Mouse (Mus musculus): Measurements from ENCODE around the gene Prkg1. TPM values are rescaled to one million over a fixed set of nuclear protein-coding genes. Genes with fewer than 3 reads are reported as not detected.

Prkg1 gene
- not detected in 2 replicates for total RNA-seq (2014; fragmentation: Nextera tagmentation)
- total RNA-seq (2017) = 0.31 TPM in 1 of 2 replicates, not detected in the other

DNA sequence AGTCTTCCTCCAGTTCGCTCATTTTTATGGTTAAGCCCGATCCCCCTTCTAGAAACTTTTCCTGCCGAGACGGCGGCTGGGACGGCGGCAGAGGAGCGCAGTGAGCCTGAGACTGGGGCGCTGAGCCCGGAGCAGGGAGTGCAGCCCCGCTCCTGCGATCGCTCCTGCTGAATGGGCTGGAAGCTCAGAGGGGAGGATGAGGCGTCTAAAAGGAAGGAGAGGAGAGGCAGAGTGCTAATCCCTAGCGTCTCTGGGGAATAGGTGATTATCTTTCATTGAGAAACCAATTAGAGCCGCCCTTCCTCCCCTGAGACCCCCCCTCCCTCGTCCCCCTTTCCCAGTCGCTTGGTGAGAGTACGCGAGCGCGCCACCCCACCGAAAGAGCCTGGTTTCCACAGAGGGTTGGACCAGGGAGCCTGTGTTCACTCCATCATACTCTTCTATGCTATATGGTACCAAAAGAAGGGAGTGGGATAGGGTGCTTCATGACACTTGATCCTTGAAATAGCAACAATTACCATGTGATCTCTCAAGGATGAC, at the start of gene Prkg1:
Gene Prkg1, minus strand, starts transcription at position 233 of the 540 bp plus-strand sequence.
- peak; percentile 36; the same call in 1 of the 2 replicates for ATAC-seq (replicated peaks; ENCODE audit: poor library complexity, severe bottlenecking)

DNA sequence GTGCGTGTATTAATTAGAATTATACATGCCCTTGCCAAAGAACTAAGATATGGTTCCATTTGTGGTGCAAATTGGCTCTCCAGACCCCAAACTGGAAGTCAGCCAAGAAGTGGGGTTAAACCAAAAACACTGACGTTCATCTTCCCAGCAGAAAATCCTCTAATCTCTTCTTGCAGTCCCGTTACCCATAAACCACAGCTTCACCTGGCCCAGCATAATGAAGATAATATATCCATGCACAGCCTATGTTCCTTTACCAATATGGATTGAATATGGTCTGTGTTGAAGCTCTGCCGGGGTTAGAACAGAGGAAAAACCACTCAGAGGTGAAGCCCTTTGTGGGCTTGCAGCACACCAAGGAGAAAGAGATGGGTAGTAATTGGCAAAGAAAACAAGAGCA, 48.3 kb upstream of the Prkg1 start:
- ATAC-seq (replicated peaks; ENCODE audit: poor library complexity, severe bottlenecking) = no peak

DNA sequence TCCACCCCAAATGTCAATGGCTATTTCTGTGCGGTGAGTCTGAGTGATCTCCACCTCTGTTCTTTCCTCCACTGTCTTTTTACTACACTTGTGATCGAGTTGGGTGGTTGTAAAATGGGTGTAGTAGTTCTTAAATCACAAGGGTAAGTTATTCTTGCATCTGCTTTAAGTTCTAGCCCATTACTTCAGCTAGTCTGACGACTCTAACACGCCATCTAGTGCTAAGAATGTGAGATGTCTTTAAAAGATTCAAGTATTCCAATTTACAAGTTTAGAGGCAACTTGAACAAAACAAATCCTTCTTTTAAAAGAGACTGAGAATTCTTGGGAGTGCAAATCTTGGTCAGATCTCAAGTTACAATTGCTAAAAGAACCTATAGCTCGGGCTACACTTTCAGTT, 46.5 kb upstream of the Prkg1 start:
- ATAC-seq (replicated peaks; ENCODE audit: poor library complexity, severe bottlenecking) = no peak

DNA sequence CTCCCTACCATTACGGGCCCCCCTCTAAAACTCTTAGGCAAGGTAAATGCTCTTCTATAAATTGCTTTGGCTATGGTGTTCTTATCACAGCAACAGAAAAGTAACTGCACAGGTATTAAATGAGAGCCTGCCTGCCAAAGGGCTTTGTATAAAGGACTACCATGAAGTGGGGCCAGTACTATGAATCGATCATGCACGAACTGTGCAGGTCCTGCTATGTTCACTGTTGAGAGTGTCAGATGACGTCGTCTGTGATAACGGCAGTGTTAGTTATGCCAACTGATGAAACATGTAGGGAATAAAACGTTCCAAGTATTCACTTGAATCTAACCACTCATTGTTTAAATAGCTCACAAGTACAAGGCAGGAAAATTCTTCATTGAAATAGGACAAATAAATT, 40.6 kb upstream of the Prkg1 start:
- no peak for ATAC-seq (replicated peaks; ENCODE audit: poor library complexity, severe bottlenecking)

DNA sequence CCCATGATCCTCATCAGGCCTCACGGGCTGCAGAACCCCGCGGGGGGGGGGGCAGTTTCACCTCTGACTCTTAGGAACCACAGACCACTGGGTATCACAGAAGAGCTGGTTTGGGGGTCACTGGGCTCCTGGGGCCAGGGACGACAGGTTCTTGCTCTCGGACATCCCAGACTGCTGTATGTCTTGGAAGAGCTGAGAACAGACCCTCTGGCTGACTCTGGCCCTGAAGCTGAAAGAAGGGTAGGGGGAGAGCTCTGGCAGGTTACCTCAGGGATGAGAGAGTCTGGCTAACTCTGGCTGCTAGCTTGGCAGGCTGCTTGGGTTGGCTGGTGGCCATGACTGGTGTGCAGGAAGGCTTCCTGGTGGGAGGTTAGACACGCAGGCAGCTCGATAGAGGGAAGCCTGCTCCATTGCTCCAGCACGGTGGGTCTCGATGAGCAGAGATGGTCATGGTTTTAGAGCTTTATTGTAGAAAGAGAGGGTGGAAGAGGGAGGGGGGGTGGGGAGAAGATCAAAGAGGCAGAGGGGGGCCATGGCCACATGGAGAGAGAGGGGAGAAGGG, 30.7 kb upstream of the Prkg1 start:
- ATAC-seq (replicated peaks; ENCODE audit: poor library complexity, severe bottlenecking) = no peak

DNA sequence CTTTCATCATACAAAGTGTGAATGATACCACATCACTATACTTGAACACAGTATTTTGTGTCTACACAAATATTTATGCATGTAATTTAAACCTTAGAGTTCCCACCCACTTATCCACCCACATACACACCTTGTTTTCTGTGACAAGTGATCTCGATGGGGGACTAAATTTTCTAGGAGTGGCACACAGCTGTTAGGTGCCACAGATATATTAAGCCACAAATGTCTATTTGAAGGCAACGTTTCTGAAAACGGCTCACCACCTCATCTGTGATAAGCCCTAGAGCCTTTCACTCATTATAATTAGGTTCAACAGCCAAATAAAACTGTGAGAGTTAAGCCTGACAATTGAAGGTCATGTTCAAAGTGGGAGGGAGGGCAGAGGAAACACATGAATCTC, 26.9 kb upstream of the Prkg1 start:
- ATAC-seq (replicated peaks; ENCODE audit: poor library complexity, severe bottlenecking) = no peak

DNA sequence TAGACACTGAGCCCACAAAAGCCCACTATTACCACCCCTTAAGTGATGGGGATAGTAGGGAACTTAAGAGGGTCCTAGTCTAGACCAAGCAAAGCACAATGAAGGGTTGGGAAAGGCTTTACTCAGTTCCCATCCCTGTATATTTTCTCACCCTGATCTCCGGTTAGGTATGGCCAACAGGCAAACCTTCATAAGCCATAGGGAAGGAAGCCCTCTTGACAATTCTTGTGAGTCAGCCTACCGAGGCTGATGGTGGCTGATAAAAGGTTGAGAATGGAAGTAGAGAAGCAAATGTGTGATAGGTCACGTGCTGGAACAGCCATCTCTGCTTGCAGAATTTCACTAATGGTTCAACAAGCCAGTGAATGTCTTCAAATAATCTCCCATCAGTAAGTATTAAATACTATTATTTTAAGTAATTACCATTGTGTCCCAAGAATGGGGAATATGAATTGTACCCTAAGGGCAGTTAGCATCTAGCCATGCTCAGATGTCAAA, 16.7 kb upstream of the Prkg1 start:
- ATAC-seq (replicated peaks; ENCODE audit: poor library complexity, severe bottlenecking) = no peak

DNA sequence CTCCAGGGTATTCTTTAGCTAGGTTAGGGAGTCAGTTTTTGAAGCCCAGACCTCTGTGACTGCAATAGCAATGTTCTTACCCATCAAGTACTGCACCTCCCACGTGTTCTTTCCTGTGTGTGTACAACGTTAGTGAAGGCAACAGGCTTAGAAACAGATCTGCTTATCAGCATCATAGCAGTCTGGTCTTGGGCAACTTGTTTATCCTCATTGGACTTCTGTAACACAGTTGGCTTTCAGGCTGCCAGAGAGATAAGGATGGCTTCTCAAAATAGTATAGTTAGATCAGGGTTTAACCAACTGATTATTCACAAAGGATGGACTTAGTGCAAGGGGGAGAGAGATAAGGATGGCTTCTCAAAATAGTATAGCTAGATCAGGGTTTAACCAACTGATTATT, 16.2 kb upstream of the Prkg1 start:
- no peak for ATAC-seq (replicated peaks; ENCODE audit: poor library complexity, severe bottlenecking)

DNA sequence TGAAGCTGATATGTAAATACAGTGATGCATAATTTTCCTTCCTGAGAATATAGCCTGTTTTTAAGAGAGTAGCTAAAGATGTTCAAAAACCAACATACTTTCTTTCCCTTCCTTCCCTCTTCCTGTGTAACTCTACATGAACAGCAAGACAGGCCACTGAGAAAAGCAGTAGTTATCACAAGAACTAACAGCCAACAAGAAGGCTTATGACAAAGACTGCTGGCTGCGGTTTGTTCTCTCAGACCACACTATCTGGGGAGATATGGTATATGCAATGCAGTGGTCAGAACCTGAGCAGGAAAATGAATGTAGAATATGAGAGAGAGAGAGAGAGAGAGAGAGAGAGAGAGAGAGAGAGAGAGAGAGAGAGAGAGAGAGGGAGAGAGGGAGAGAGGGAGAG, 15.4 kb upstream of the Prkg1 start:
- ATAC-seq (replicated peaks; ENCODE audit: poor library complexity, severe bottlenecking) = no peak

DNA sequence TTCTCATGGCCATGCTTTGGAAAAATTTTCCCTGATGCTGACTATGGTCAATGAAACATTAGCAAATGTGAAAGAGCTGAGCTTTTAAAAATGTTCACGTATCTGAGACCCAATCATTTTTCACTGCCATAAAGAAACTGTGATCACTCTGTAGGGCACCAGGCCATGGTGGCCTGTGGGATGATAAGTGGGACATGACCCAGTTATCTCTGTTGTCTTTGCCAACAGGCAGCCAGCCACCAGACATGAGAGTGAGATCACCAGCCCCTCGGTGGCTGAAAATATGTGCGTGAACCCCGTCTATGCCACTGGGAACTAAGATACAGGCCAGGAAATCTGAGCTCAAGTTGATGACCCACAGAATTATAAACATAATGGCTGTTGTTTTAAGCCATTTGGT, 14.2 kb upstream of the Prkg1 start:
- ATAC-seq (replicated peaks; ENCODE audit: poor library complexity, severe bottlenecking) = no peak

DNA sequence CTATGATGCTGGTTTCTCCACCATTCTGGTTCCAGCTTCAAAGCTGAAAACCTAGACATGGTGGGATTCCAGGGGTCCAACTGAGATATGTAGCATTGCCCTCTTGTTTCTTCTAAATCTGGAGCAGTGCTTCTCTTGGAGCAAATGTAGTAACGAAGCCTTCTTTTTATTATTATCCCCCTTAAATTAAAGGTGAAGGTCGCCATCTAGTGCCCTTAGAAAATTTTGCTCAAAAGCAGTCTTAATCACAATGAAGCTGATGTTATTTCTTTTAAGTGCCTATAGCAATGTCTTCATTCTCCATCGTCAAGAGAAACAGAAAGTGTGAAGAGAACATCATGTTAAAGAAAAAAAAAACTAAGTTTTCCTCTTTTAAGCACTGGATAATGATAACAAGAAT, 2.2 kb upstream of the Prkg1 start:
- no peak for ATAC-seq (replicated peaks; ENCODE audit: poor library complexity, severe bottlenecking)

DNA sequence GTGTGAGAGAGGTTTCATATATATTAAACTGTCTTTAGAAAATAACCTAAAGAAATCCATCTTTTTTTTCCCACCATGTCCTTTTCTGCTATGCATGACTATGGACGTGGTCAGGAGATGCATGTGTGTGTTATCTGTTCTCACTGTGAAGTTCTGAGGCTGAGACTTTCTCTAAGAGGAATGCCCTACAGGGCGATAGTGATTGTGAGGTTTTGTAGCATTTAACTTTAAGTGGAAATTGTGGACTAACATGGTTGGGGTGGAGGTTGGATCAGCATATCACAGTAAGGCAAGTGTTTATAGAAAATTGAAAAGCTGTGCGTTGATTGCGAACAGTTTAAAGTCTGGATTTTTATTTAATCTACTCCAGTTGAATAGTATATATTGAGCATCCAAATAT, 618 bp upstream of the Prkg1 start:
- no peak for ATAC-seq (replicated peaks; ENCODE audit: poor library complexity, severe bottlenecking)

DNA sequence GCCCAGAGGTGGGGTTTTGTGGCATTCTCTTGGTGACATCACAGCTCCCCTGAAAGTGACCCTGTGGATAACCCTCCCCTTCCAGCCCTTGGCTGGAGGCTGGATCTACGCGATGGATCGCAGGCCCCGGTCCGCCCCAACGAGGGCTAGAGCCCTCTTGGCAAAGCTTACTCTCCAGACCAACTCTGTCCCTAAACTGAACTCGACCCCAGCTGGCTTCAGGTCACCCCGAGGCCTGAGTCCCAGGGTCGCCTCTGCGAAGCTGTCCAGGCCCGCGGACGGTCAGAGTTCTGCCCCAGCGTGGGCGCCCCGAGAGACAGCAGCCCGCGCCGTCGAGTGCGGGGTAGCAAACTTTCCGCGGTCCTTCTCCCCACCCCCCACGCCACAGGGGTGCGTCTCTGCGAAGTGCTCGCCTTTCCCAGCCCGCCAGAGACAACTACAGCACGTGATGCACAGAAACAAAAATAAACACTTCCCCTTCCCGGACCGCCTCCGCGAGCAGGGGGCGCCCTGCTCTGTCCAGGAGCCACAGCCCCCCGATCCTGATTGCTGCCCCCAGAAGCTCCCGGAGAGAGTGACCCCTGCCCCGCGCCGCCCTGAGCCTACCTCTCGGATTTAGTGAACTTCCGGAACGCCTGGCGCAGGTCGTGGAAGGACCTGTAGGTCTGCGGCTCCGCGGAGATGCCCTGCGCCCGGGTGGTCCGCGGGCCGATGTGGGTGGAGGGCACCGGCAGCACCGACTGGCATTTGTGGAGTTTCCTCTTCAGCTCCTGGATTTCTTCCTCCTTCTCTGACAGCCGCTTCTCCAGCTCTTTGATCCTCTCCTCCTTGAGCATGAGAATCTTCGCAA, 657 bp downstream of the Prkg1 start:
- peak; percentile 81 for ATAC-seq (replicated peaks; ENCODE audit: poor library complexity, severe bottlenecking)

DNA sequence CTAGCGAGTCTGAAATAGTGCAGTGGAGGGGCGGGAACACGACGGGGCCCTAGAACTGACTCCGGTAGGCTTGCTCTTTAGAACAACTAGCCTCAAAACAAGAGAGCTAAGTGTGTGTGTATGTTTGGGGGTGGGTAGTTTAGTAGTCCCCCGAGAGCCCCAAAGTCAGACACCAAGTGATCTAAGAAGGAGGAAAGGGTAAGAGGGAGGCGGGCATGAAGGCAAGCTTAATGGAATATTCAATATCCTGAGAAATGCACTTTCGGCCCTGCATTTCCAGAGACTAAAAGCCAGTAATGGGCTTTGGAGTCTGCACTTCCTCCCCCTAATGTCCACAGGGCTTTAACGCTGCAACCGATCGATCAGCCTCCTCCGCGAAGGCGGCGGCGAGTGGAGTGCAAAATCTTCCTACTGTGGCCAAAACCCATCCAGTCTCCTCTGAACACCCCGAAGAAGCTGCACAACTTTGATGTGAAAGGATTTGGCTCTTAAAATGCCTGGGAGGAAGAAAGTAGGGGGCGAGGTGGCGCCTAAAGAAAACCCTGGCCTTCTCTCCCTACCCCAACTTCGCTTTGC, 1.5 kb downstream of the Prkg1 start:
- ATAC-seq (replicated peaks; ENCODE audit: poor library complexity, severe bottlenecking) = no peak

DNA sequence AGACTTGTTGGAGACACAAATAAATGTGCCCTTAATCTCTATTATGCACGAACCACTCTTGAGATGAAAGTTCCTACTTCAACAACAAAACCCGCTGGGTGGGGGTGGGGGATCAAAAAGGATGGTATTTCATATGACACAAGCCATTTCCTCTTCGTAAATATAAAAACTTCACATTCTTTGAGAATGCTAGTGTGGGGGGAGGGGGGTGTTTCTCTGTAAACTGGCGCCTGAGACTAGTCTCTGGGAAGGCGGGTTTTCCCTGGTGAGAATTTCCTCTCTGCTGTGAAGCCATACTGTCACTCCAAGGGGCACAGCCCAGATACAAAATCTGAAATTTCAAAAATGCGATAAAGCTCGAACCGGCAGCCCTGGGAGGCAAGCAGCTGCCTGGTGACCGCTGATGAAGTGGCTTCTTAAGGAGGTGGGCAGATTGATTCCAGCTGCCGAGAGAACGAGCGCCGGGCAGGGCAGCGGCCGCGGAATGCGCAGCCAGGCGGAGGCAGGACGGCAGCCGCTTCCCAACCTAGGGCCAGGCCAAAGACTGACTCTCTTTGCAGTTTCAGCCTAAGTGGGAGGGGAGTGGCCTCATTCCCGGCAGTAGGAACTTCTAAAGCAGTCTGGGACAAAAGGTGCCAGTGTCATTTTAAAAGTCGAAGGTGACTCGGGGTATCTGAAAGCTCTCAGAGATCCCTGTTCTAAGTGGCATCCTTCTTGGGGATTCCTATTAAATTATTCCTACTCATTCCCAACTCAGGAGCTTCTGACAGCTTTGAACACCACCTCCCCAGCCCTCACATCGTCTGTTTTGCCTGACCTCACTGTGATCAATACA, 2.2 kb downstream of the Prkg1 start:
- ATAC-seq (replicated peaks; ENCODE audit: poor library complexity, severe bottlenecking) = no peak

DNA sequence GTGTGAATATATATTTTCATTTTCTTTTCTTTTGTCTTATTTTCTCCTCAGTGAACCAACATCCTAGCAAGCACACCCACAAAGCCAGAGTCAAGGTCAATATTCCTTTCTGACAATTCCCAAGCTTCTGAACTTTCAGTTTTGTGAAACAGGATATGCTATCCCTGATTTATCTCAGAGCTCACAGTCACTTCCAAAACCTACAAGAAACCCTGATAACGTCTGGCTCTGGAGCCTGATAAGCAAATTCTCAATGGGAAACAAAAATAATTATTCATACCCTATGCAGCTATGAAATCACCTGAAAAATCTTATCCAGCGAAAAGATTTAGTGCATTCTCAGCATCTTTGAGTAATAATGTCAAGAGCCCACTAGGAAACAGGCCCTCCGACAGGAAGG, 5.0 kb downstream of the Prkg1 start:
- no peak for ATAC-seq (replicated peaks; ENCODE audit: poor library complexity, severe bottlenecking)

DNA sequence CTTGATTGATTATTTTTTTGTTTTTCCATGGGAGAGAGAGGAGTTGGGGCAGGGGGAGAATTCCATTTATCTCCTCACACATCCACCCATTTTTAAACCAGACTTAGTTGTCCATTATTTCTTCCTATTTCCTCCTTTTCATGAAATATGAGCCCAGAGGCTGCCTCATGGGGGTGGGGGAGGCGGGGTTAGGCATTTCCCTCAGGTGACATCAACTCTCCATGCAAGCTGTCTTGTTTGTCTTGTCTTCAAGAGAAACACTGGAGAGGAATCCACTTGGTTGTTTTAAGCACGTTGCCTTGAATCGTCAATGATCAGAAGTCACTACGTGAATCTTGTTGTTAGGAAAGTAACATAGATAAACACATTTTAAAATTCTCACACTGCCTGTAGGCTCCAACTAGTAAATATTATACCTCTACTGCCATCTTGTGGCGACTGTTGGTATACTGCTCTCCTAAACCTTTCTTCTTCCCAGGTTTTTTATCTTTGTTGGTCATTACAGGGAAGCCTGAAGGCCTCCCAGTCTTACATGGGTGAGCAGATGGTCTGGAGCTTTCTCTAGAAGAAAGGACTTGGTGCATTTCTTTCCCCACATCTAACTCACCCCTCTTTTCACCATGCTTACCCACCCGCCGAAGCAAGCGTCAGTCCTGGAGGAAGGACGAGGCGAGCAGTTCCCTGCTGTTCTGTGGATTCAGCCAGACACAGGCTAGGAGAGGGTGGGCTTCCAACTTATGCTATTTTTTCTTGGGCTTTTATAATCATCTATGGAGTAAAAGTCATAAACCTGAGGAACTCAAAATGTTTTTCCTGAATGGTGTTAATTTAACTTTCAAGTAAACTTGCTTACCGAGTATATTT, 8.7 kb downstream of the Prkg1 start:
- peak; percentile 61 for ATAC-seq (replicated peaks; ENCODE audit: poor library complexity, severe bottlenecking)

DNA sequence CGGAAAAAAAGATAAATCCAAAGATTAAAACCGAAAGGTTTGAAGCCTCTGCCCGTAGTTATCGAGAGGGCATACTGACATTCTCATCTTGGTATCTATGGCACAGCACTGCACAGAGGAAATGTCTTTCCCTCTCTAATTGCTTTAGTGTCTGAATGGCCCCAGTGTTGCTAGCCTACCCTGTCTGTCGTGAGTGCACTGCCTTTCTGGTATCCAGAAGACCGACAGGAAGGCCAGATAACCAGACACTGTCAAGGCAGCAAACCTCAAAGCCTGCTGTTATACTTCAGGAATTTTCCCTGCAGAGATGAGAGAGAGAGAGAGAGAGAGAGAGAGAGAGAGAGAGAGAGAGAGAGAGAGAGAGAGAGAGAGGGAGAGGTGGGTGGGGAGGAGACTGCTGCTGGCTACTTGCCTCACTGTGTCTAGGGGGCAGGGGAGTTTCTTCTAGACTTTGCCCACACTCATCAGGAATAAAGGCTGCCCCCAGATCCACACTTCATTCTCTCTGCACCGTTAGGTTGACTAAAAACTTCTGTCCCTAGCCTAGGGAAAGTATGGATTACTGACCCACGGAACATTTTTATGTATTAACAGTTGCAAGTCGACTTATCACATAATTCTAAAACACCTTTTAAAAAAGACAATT, 10.1 kb downstream of the Prkg1 start:
- ATAC-seq (replicated peaks; ENCODE audit: poor library complexity, severe bottlenecking) = no peak
